Mouse (Mus musculus) T-helper 2 cell (primary cell): ENCODE data around the gene Cpsf2.

Experiments
- in situ Hi-C: fragments of 300-600 bp; cut with MboI, MseI; formaldehyde crosslinking; loops from one replicate; pipeline ENCODE4 v1.15.1; 2025; ENCODE audit warnings: high pct_unique_total_duplicates

The Cpsf2 gene

DNA sequence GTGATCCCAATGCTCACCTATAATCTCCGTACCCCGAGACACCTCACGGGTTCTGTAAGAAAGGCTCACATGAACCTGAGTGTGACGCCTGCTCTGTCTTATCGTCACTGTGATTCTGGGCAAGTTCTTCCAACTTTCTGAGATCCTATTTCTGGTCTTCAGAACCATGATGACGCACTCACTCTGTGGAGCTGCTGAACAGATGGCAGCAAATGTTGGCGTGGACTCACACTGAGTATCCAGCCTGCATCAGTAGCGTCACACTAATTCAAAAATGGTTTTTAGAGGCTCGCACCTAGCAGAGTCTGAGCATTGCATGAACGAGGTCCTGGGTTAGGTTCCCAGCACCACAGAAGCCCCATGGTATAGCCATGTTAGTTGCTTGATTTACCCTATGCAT lies 80.0 kb downstream of the Cpsf2 start:
- in situ Hi-C loops = no loop called here
